Mouse (Mus musculus) forebrain, embryonic 16.5 days (tissue): Measurements from ENCODE around the gene Col25a1. TPM values are rescaled to one million over a fixed set of nuclear protein-coding genes. Genes with fewer than 3 reads are reported as not detected.

Experiments used
- ATAC-seq: fragments of 200-750 bp; cut with Nextera tagmentation; 2 replicates; pipeline ENCODE4 v1.8.0; 2017; ENCODE audit warnings: mild to moderate bottlenecking, moderate library complexity
- H3K27ac ChIP-seq: fragments of 300-500 bp; sonication (generic); 2 replicates; pipeline ENCODE4 v1.5.1; 2014; ENCODE audit warnings: low read length, control low read depth
- H3K27me3 ChIP-seq: fragments of 300-500 bp; sonication (generic); replicated peaks from 2 replicates; pipeline ENCODE4 v1.6.1; 2014; ENCODE audit warnings: low read length; ENCODE audit not compliant: control insufficient read depth, insufficient read depth
- H3K36me3 ChIP-seq: fragments of 300-500 bp; sonication (generic); 2 replicates; pipeline ENCODE4 v1.6.1; 2014; ENCODE audit not compliant: control insufficient read depth, insufficient read depth
- H3K4me1 ChIP-seq: fragments of 300-500 bp; sonication (generic); replicated peaks from 2 replicates; pipeline ENCODE4 v1.6.1; 2014; ENCODE audit warnings: low read length; ENCODE audit not compliant: control insufficient read depth, insufficient read depth
- H3K4me2 ChIP-seq: fragments of 300-500 bp; sonication (generic); 2 replicates; pipeline ENCODE4 v1.6.1; 2014; ENCODE audit warnings: mild to moderate bottlenecking, low read length, control low read depth
- H3K4me3 ChIP-seq: fragments of 300-500 bp; sonication (generic); replicated peaks from 2 replicates; pipeline ENCODE4 v1.5.1; 2014; ENCODE audit warnings: mild to moderate bottlenecking, low read length, control low read depth
- H3K9ac ChIP-seq: fragments of 300-500 bp; sonication (generic); replicated peaks from 2 replicates; pipeline ENCODE4 v1.6.1; 2014; ENCODE audit warnings: low read depth, low read length, control low read depth
- H3K9me3 ChIP-seq: fragments of 300-500 bp; sonication (generic); 2 replicates; pipeline ENCODE4 v1.6.1; 2016; ENCODE audit warnings: low read length; ENCODE audit not compliant: control insufficient read depth
- WGBS: fragments of 180-500 bp; shearing (Covaris S2); extraction: QIAGEN DNeasy Blood & Tissue Kit; methylation state at CpG from one replicate; pipeline ENCODE4 v1.1.7; 2014; 5-methylcytosine and 5-hydroxymethylcytosine counted together
- polyA plus RNA-seq: library from polyadenylated mRNA; unstranded; fragments of >200 nt; fragmentation: Nextera tagmentation; extraction: Ambion mirVana; gene quantifications from 2 replicates; pipeline ENCODE4 v1.2.1, GENCODE M21; 2015

Gene Col25a1
- polyA plus RNA-seq, 1 experiment from 2014 or later, result 6.3 TPM

DNA sequence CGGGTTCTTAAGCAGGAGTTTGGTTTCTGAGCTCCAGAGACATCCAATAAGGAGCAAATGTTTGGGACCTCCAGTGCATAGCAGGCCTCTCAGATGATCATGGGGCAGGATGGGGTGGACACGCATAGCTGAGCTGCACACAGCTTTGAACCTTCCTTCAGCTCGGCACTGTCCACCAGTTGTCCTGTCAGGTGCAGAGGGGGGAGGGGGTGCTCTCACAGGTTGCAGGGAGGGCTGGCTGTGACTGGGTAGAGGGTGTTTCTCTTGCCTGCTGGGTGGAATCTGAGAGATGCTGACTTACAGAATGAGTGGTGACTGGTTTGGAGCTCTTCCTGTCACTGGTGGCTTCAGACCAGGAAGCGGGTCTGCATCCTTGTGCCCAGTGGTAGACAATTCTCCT is 157.5 kb downstream of the Col25a1 start:
- ATAC-seq, result 0 out of 2 replicates have a peak, but pooled peaks have one; percentile 4
- Histone ChIP-seq H3K9ac (no peak overlapping the region), H3K4me2 (no peak overlapping the region), H3K27me3 (no peaks in the 10 kb centered on the region), H3K27ac (no peak overlapping the region), H3K4me1 (peaks cover 19% of the 10 kb centered on the region), H3K36me3 (no peaks in the 10 kb centered on the region), H3K4me3 (no peak overlapping the region), H3K9me3 (no peaks in the 10 kb centered on the region)
- WGBS, result 41% methylated on average over 4 of the region's 4 CpGs

- no peak overlapping the region for H3K4me3 ChIP-seq
- H3K36me3 ChIP-seq, result no peaks in the 10 kb centered on the region
- H3K27me3 ChIP-seq, result no peaks in the 10 kb centered on the region
- no peak overlapping the region for H3K27ac ChIP-seq
- no peaks in the 10 kb centered on the region for H3K9me3 ChIP-seq
- no peak overlapping the region for H3K9ac ChIP-seq
- ATAC-seq, result 0 out of 2 replicates have a peak, but pooled peaks have one; percentile 27
- H3K4me2 ChIP-seq, result no peak overlapping the region
- peaks cover 19% of the 10 kb centered on the region for H3K4me1 ChIP-seq
- 40% methylated on average over 3 of the region's 3 CpGs for WGBS
Measured at GRCm38 (mm10) chr3:130289220-130289619, 157.9 kb downstream of the Col25a1 start.

DNA sequence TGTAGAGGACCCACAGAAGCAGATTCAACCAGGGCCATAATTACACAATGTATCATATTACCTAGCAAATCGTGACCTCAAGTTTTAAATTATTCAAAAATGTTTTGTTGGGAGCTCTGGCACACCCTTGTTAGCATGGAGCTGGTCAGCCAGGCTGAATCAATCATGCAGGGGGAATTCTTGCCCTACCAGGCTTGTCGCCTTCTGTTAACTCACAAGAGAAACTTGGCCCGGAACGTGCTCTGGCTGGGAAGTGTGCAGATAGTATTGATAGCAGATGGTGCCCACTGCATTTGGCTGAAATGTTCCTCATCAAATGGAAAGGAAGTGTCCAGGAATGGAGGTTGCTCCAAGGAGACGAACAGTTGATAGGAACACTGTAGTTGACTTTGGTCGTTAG is 158.9 kb downstream of the Col25a1 start:
- Histone ChIP-seq H3K9me3 (no peaks in the 10 kb centered on the region), H3K4me1 (peaks cover 19% of the 10 kb centered on the region), H3K27ac (0 out of 2 replicates have a peak overlapping the region, but pooled peaks have one; percentile 10), H3K9ac (no peak overlapping the region), H3K36me3 (no peaks in the 10 kb centered on the region), H3K4me3 (no peak overlapping the region), H3K27me3 (no peaks in the 10 kb centered on the region), H3K4me2 (no peak overlapping the region)
- 40% methylated on average over 6 of the region's 6 CpGs for WGBS
- ATAC-seq, result peak; percentile 81

GRCm38 (mm10) chr3:130290672-130291071 is 159.4 kb downstream of the Col25a1 start:
- peaks cover 19% of the 10 kb centered on the region for H3K4me1 ChIP-seq
- ATAC-seq, result no peak
- H3K27me3 ChIP-seq, result no peaks in the 10 kb centered on the region
- WGBS, result 96% methylated on average over 5 of the region's 5 CpGs
- no peaks in the 10 kb centered on the region for H3K36me3 ChIP-seq
- no peak overlapping the region for H3K9ac ChIP-seq
- H3K4me3 ChIP-seq, result no peak overlapping the region
- H3K9me3 ChIP-seq, result no peaks in the 10 kb centered on the region
- 0 out of 2 replicates have a peak overlapping the region, but pooled peaks have one; percentile 10 for H3K27ac ChIP-seq
- H3K4me2 ChIP-seq, result no peak overlapping the region

DNA sequence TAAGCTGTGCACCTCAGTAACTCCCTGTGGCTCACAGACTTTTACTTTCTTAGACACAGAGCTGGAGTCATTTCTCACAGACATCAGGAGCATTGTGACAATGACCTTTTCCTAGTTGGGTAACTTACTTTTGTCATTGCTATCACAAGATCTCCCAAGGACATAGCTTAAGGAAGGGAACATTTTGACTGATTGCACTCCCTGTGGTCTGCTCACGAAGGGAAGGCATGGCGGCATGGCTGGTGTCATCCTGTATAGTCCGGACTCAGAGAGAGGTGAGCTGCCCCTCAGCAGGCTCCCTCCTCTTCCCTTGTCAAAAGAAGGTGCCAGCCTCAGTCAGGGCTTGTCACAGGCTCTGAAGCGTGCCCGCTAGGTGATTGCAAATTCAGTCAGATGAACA is 160.6 kb downstream of the Col25a1 start:
- H3K27me3 ChIP-seq, result no peaks in the 10 kb centered on the region

GRCm38 (mm10) chr3:130300530-130300929 is 169.2 kb downstream of the Col25a1 start:
- H3K4me1 ChIP-seq, result 0 out of 2 replicates have a peak, but pooled peaks cover 6% of the 10 kb centered on the region
- H3K4me2 ChIP-seq, result no peak overlapping the region
- H3K27ac ChIP-seq, result no peak overlapping the region
- no peak overlapping the region for H3K9ac ChIP-seq
- no peaks in the 10 kb centered on the region for H3K9me3 ChIP-seq
- no peaks in the 10 kb centered on the region for H3K27me3 ChIP-seq
- no peak for ATAC-seq
- no peaks in the 10 kb centered on the region for H3K36me3 ChIP-seq
- no peak overlapping the region for H3K4me3 ChIP-seq
- 91% methylated on average over 3 of the region's 3 CpGs for WGBS

More for the DNA sequence above, 160.6 kb downstream of the Col25a1 start:
- H3K9ac ChIP-seq, result no peak overlapping the region
- H3K4me3 ChIP-seq, result no peak overlapping the region
- no peaks in the 10 kb centered on the region for H3K9me3 ChIP-seq
- H3K4me1 ChIP-seq, result peaks cover 19% of the 10 kb centered on the region
- no peaks in the 10 kb centered on the region for H3K36me3 ChIP-seq
- H3K4me2 ChIP-seq, result no peak overlapping the region
- H3K27ac ChIP-seq, result no peak overlapping the region
- WGBS, result 86% methylated on average over 5 of the region's 5 CpGs
- ATAC-seq, result no peak

DNA sequence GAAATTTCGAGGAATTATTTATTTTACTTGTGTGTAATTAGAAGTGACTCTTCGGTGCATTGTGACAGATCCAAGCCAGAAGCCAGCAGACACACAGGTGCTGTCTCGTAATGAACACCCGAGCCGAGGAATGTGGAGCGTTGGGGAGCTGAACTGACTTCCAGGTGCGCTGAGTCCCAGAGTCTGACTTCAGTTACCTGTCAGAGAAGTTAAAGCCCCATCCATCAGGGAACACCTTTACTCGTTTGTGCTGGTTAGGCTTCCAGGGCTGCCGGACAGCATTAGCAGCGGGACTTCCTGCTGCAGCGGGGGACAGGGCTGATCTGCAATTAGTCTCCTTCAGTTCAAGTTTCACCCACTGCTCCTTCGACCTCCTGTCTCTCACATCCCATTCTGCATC is 172.3 kb downstream of the Col25a1 start:
- Histone ChIP-seq H3K9ac (no peak overlapping the region), H3K9me3 (no peaks in the 10 kb centered on the region), H3K27ac (no peak overlapping the region), H3K4me2 (no peak overlapping the region), H3K4me3 (no peak overlapping the region), H3K27me3 (no peaks in the 10 kb centered on the region; the same call in 1 of the 2 replicates), H3K4me1 (0 out of 2 replicates have a peak, but pooled peaks cover 6% of the 10 kb centered on the region), H3K36me3 (no peaks in the 10 kb centered on the region)
- 76% methylated on average over 12 of the region's 12 CpGs for WGBS
- no peak for ATAC-seq

GRCm38 (mm10) chr3:130304827-130305226 is 173.5 kb downstream of the Col25a1 start:
- peak; percentile 75; the same call in 1 of the 2 replicates for ATAC-seq
- H3K36me3 ChIP-seq, result no peaks in the 10 kb centered on the region
- no peak overlapping the region for H3K27ac ChIP-seq
- no peak overlapping the region for H3K4me2 ChIP-seq
- 0 out of 2 replicates have a peak, but pooled peaks cover 6% of the 10 kb centered on the region for H3K4me1 ChIP-seq
- WGBS, result 48% methylated on average over 9 of the region's 9 CpGs
- no peak overlapping the region for H3K4me3 ChIP-seq
- no peak overlapping the region for H3K9ac ChIP-seq
- no peaks in the 10 kb centered on the region for H3K9me3 ChIP-seq
- H3K27me3 ChIP-seq, result no peaks in the 10 kb centered on the region; the same call in 1 of the 2 replicates

GRCm38 (mm10) chr3:130305686-130306085 is 174.4 kb downstream of the Col25a1 start:
- Histone ChIP-seq H3K36me3 (no peaks in the 10 kb centered on the region), H3K27ac (no peak overlapping the region), H3K4me2 (no peak overlapping the region), H3K4me3 (no peak overlapping the region), H3K4me1 (peaks cover 11% of the 10 kb centered on the region), H3K9me3 (no peaks in the 10 kb centered on the region), H3K9ac (no peak overlapping the region), H3K27me3 (no peaks in the 10 kb centered on the region; the same call in 1 of the 2 replicates)
- ATAC-seq, result no peak
- 93% methylated on average over 9 of the region's 9 CpGs for WGBS

DNA sequence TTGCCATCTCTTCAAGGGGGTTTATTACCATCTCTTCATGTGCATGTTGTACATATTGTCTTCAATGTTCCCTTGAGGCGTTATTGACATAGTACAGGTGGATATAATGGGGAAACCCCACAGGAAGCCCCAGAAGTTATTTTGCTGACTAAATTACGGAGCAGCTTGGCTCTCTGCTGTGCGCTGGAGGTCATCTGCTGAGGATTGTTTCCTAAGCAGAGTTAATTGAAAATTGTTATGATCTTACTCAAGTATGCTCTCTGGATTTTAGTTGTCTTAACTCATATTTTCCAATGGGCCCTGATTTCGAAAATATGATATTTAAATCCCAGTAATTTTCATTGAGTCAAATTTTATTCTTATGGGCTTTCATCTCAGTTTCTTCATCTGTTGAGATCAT is 178.0 kb downstream of the Col25a1 start:
- no peak overlapping the region for H3K27ac ChIP-seq
- peaks cover 14% of the 10 kb centered on the region for H3K4me1 ChIP-seq
- WGBS, result 91% methylated on average over 4 of the region's 4 CpGs
- no peak overlapping the region for H3K9ac ChIP-seq
- H3K4me2 ChIP-seq, result no peak overlapping the region
- no peaks in the 10 kb centered on the region; the same call in 1 of the 2 replicates for H3K27me3 ChIP-seq
- no peak overlapping the region for H3K4me3 ChIP-seq
- no peaks in the 10 kb centered on the region for H3K9me3 ChIP-seq
- no peaks in the 10 kb centered on the region for H3K36me3 ChIP-seq
- no peak for ATAC-seq
